Mouse (Mus musculus): ENCODE measurements around the gene Chchd6. TPM values are rescaled to one million over a fixed set of nuclear protein-coding genes. Genes with fewer than 3 reads are reported as not detected.

The Chchd6 gene
- total RNA-seq, 2 experiments from 2014 or later: 73.8 to 89.8 TPM

- DNase-seq (ENCODE audit: low spot score in 2 of 2): peak; percentile 41 to 54
Measured at GRCm38 (mm10) chr6:89361418-89362280, 233.8 kb downstream of the Chchd6 start.

DNA sequence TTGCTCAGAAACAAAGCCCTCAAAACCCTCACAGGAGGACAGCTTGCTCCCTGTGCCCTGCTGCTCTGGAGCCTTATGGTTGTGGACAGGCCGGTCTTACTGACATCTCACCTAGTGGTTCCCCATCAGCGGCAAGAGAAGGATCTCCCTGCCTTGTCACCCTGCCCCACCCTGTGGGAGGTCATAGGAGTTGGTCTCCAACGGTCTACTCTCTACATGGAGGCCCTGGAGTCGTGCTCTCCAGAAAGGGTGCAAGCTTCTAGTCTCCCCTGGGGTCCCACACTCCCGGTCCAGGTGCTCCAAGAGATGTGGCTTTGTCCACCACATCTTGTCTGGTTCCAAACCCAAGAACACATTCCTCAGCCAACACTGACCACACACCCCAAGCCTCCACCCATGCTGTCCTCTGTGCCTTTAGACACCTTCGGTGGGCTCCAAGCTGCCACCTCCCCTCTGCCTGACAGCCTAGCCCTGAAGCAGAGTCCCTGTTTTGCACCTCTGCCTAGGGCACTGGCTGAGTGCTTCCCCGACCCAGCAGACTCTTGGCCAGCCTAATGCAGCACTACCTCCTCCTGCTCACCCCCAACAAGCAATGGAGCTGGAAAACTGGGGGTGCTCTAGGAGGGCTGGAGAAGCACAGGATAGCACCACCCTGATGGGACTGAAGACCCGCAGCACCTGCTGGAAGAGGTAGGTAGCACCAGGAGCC is 234.6 kb downstream of the Chchd6 start:
- no peak for DNase-seq (ENCODE audit: low spot score in 2 of 2)

- DNase-seq (ENCODE audit: low spot score in 2 of 2): peak in 1 of 2 experiments; percentile 60
Measured at GRCm38 (mm10) chr6:89359771-89360708, 235.4 kb downstream of the Chchd6 start.

GRCm38 (mm10) chr6:89359192-89359591 is 236.3 kb downstream of the Chchd6 start:
- no peak for DNase-seq (ENCODE audit: low spot score in 2 of 2)

- DNase-seq (ENCODE audit: low spot score in 2 of 2): peak in 1 of 2 experiments; percentile 18
Measured at GRCm38 (mm10) chr6:89355661-89356060, 239.8 kb downstream of the Chchd6 start.

DNA sequence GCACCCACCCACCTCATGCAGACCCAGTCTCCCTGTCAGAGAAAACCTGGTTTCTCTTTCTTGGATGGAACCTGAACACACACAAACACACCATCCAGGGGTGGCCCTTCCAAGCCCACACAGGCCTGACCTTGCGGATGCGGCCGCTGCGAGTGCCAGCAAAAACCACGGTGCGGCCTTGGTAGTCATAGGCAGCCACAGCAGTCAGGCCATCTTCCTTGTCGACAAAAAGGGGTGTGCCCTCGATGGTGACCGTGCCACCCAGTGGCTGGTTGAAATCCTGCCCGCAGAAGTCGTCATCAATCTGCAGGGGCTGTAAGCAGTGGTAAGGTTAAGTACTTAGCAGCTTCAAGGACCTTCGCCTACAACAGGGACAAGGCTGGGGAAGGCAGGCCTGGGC is 240.7 kb downstream of the Chchd6 start:
- DNase-seq (ENCODE audit: low spot score in 2 of 2): no peak

GRCm38 (mm10) chr6:89354076-89354475 is 241.4 kb downstream of the Chchd6 start:
- DNase-seq (ENCODE audit: low spot score in 2 of 2): no peak

- DNase-seq (ENCODE audit: low spot score in 2 of 2): no peak
Measured at GRCm38 (mm10) chr6:89353101-89353500, 242.4 kb downstream of the Chchd6 start.

GRCm38 (mm10) chr6:89351441-89352137 is 243.9 kb downstream of the Chchd6 start:
- DNase-seq (ENCODE audit: low spot score in 2 of 2): peak in 1 of 2 experiments; percentile 58

DNA sequence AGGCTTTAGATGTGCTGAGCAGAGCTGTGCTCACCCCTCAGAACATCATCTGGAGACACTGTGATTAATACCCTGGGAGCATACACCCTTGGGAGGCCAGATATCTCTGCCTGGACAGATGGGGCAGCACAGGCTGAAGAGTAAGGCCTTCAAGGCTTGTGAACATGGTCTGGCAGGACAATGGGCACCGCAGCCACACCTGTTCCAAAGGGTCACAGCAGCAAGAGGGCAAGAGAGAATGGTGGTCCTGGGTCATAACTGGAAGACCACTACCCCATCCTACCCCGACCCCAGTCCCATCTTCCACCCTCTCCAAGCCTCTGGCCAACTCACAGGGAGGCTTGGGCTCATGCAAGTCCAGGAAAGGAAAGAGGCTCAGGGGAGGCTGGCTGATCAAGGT is 244.9 kb downstream of the Chchd6 start:
- no peak for DNase-seq (ENCODE audit: low spot score in 2 of 2)

DNA sequence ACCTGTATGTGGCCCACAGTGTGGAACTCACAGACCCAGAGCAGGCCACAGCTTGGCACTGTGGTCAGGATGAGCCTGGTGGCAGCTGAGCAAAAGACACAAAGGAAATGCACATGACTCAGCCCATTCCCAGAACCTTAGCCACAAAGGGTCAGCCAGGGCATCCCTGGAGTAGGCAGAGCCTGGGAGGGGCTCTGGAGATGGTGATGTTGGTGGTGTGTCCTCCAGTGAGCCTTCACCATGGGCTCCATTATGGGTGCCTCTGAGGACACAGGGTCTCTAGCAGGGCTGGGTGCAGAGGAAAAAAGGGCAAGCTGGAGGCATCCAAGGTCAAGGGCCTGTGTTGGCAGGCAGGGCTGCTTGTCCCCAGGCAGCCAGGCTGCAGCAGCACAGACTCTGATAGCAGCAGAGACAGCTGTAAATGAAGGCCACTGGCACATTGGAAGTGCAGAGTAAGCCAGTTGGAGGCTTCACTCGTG is 245.4 kb downstream of the Chchd6 start:
- no peak for DNase-seq (ENCODE audit: low spot score in 2 of 2)

DNA sequence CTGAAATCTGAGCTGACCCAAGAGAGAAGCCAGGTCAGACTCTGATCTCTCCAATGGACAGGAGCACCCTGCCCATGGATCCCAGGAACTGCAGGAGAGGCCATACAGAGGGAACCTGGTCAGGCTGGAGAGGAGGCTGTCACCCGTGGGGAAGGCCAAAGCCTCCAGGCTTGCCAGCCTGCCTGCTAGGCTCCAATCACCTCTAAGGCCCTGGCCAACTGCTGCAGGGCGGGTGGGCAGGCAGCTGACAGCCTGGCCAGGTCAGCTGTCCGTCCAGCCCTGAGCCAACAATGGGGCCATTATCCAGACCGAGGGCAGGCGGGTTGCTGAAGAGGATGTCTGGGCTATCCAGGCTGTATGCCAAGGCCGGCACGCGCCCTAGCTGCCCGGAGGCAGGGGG is 247.1 kb downstream of the Chchd6 start:
- peak; percentile 50 to 53 for DNase-seq (ENCODE audit: low spot score in 2 of 2)

GRCm38 (mm10) chr6:89347792-89348191 is 247.7 kb downstream of the Chchd6 start:
- DNase-seq (ENCODE audit: low spot score in 2 of 2): no peak

GRCm38 (mm10) chr6:89345855-89346254 is 249.6 kb downstream of the Chchd6 start:
- DNase-seq (ENCODE audit: low spot score in 2 of 2): no peak

GRCm38 (mm10) chr6:89345486-89345785 is 250.0 kb downstream of the Chchd6 start:
- no peak for DNase-seq (ENCODE audit: low spot score in 2 of 2)

DNA sequence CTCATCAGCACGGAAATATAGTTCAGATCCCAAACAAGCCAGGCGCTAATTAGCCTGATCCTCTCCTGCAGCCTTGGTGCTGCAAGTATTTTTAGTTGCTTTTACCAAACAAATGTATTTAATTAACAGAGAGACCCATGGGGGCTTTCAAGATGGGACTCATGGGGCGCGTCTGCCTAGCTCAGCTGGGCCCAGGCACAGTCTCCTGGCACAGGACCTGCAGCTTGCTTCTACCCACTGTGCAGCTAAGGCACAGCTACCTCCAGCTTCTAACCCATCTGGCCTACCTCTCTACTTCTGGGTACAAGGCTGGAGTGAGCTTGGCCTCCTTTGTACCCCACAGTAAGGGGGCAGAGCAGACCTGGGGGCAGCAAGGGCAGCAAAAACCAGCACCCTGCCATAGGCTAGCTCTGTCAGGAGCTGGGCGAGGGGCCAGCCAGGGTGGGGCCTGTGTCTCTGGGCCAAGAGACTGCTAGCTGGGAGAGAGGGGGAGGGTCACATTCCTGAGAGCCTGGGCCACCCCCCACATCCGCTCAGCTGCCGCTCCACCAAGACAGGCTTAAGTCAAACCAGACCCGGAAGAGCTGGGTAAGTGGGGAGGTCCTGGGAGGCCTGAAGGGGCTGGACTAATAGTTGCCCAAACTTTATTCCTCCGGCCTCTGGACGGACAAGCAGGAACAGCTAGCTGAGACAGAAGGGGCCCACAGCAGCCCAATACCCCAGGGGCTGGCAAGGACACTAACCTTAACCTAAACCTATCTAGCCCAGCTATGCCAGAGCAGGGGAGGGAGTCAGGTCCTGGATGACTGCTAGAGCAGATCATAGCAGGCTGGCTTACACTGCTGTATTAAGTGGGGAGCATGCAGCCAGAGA is 250.6 kb downstream of the Chchd6 start:
- DNase-seq (ENCODE audit: low spot score in 2 of 2): peak in 1 of 2 experiments; percentile 57

- DNase-seq (ENCODE audit: low spot score in 2 of 2): no peak
Measured at GRCm38 (mm10) chr6:89341981-89342380, 253.5 kb downstream of the Chchd6 start.

- DNase-seq (ENCODE audit: low spot score in 2 of 2): peak; percentile 64 to 76
Measured at GRCm38 (mm10) chr6:89339447-89339846, 256.0 kb downstream of the Chchd6 start.

GRCm38 (mm10) chr6:89338733-89339132 is 256.7 kb downstream of the Chchd6 start:
- DNase-seq (ENCODE audit: low spot score in 2 of 2): no peak

- no peak for DNase-seq (ENCODE audit: low spot score in 2 of 2)
Measured at GRCm38 (mm10) chr6:89337574-89337973, 257.9 kb downstream of the Chchd6 start.
